Mouse (Mus musculus) Muller cell, postnatal 12 days (primary cell): ENCODE data around the gene 4931417E11Rik.

ENCODE experiments used
- DNase-seq: peaks from one replicate; pipeline ENCODE4 v3.0.0-alpha.2; 2015; ENCODE audit errors: inconsistent ontology term

Gene 4931417E11Rik

DNA sequence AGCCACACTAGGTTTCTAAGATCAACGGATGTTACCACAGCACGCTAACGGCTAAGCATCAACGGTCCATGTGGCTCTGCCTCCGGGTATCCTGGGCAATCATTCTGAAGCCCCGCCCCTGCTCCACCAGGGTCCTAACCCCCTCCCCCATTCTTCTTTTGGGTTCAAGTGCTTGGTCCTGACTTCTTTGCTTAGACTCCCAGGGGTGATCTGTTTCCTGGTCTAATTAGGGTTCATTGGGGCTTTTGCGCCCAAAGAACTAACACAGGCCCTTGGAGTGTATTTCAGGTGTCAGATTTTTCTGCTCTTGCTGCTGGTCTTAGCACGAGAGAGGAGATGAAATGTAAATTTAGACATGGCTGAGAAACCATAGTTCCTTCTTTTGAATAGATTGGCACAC lies at the start of gene 4931417E11Rik:
Gene 4931417E11Rik (minus strand): TSS at position 101 of the 400 bp plus-strand sequence.
- no peak for DNase-seq

DNA sequence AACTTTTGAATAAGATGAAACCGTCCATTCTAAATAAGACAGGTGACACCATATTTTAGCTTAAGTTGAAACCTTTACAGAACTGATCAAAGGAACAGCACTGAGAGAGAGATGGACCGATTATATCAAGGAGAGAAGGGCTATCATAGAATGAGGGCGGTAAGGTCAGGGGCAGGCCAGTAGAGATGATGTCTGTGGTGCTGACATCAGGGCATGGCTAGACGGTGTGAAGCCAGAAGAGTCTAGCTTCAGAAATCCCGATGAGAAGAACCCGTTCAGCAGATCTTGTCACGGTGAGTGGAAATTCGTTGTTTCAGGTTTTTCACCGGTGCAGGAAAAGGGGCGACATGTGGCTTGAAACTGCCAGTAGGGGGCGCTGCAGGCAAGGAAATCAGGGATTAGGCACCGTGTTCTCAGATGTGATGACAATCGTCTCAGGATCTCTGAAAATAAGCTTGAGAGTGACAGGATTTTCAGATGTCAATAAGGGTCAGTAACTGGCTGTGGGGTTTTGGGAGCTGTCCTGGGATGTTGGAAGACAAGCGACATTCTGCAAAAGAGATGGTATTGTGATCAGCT lies 48.4 kb upstream of the 4931417E11Rik start:
- peak; percentile 37 for DNase-seq

DNA sequence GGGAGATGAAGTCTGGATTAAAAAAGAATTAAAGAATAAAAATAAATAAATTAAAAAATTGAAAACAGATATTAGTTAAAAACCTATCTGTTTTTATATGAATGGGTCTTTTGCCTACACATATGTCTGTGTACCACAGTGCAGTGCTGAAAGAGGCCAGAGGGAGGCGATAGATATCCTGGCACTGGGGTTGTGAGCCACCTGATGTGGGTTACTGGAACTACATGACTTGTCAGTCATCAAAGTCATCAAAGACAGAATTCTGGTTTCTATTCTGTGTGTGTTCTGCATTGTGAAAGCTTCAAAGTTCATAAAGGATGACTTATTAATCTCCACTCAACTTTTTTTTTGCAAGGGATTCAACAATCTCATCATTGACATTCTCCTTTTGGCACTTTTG lies 43.4 kb upstream of the 4931417E11Rik start:
- DNase-seq: no peak

DNA sequence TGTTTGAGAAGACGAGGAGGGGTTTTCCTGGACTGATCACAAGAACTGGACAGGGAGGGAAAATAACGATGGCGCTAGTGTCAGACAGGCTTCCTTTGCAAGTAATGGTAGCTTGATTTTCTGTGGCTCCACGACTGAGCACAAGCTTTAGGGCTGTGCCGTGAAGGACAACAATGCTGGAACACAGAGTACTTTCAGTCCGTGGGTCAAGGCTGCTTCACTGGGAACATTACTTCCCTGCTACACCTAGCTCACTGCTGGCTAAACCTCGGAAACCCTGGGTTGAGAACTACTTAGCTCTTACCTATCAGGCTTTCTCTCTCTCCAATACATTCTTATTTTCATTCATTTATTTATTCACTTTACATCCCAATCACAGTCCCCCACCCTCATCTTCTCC lies 30.2 kb upstream of the 4931417E11Rik start:
- no peak for DNase-seq

DNA sequence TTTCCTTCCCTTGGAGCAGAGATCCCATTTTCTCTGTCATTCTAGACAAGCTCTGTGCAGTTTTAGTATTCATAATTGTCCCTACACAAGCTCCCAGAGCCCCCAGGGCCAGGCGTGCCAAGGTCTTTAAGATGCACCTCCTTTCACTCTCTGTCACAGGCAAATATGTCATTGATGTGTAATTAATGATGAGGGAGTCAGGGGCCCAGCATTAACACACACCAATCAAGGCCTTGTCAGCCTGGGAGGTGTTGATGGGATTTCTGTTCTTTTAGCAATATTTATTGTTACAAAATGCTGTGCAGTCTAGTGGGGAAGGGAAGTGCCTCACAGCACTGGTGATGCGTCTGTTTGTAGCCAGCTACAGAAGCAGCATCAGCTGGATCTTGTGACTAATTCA lies 27.9 kb upstream of the 4931417E11Rik start:
- DNase-seq: no peak

DNA sequence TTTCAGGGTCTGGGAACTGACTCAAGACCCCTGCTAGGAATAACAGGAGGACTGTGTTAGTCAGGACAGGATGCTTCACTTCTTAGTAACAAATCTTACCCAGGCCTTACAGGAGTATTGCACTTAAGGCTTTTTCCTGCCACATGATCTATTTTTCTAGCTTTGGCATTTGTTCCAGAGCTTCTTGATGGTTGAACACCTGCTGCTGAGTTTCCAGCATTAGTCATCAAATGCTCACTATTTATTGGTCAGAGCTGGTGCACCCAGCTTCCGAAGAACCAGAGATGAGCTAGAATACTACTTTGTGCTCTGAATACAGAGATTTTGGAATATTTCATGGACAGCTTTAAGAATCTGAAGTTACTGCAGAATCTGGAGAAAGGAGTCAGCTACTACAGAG lies 21.1 kb upstream of the 4931417E11Rik start:
- peak; percentile 2 for DNase-seq

DNA sequence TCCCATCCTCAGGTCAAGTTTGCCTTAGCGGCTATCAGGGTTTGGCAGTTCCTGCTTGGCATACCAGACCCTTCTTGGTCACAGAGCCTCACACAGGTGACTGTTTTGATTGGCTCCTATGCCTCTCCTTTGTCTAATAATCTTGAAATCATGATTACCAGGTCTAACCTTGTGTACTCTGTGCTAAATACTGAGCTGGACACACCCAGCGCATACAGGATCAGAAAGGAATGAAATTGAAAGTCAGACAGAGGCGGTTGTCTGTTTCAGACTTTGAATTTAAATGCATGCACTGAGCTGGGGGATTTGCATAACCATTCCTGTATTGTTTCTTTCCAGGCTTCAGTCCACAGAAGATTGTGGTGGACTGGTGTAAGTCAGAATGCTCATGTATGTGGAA lies 16.1 kb upstream of the 4931417E11Rik start:
- no peak for DNase-seq

DNA sequence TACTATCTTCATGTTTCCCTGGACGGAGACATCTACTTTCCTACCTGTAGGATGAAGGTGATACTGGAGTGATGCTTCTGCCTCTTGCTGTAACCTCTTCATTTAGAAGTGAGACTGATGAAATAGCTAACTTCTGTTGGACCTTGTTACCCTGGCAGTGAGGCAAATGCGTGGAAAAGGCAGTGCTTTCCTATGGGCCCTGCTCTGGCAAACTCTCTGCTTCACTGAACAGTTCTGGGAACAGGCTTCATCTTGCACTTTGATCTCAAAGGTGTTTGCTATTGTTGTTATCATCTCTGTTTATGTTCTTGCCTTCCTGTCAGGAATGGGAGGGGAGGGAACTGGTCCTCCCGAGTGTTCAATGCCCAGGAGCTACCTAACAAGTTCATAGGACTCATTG lies 3.4 kb downstream of the 4931417E11Rik start:
- DNase-seq: no peak

DNA sequence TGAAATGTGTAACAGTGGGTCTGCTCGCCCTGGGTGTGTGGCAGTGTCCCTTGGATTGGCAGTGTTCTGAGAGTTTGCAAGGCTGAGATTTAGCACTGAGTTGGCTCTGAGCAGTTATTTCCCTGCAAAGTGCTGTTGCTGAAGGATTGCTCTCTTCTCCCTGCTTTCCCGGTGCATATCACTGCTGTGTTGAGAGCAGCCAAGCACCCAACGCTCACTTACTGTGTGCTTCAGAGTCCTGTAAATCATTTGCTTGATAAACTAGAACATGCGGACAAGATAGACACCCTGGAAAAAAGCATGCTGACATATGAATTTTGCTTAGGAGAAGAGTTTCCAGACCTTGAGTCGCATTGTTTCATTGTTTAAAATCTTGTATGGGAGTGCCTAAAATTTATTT lies 6.9 kb downstream of the 4931417E11Rik start:
- DNase-seq: no peak

DNA sequence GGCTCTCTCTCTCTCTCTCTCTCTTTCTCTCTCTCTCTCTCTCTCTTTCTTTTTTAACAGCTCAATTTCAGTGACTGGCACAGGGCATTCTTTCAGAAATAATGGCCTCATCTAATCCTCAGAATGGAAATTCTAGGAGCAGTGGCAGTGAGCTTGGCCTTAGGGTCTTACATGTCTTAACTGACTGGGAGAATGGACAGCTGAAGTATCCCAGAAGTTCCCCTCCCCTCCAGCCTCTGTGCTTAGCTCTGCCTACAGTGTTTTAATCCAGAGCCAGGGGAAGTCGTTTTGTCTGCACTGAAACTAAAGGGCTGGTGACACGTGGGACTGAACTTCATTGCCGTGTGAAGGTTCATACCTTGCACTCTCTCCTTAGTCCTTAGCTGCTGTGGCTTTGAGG lies 35.6 kb downstream of the 4931417E11Rik start:
- no peak for DNase-seq

DNA sequence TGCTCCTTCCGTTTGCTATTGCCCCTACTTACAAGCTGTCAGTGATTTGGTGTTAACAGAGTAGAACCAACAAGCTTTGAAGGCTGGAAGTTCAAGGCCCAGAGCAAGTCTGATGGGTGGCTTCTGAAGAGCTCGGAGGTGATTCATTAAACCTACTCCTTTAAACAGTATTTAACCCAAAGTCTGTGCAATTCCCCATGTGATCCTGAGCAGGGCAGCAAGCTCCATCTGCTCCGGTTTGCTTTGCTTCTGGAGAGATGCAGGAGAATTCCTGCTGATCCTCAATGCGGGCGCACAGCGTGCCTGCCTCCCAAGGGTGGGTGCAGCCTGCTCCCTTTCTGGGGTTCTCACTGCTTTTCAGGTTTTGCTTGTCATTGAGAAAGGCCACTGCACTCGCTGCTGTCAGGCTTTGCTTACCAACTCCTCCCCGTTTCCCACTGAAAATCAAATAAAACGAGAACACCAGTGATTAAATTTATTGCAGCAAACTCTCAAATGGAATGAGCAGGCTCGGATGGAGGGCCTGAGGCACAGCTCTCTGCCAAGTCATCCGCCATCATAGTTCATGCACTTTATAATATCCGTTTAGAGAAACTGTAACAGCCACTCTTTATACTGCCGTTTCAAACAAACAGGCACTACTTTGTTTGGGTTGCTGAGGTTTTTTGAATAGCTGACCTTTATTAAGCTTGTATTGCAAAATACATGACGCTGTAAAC lies 40.7 kb downstream of the 4931417E11Rik start:
- DNase-seq: no peak

DNA sequence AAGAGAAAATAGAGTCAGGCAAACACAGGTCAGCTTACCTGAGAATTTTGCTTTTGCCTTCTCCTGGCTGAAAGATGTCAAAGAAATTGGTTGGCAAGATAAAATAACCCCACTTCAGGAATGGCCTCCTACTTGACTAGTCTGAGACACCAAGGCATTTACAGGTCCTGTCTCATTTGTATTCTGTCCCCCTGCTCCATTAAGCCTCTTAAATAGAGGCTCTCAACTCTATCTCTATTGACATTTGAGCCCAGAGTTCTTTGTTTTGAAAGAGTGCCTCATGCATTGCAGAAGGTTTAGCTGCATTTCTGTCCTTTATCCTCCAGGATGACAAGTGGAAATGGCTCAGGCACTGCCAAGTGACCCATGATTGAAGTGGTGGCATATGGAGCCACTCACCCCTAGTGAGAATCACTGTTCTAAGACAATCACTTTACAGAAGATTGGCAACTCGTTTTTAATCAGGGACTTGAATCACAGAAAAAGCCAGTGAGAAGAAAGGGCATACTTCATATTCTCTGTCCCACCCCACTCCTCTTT lies 42.1 kb downstream of the 4931417E11Rik start:
- DNase-seq: no peak
